Mouse (Mus musculus) olfactory bulb, adult 2 months (tissue): ENCODE results near the gene Shc1. TPM values are rescaled to one million over a fixed set of nuclear protein-coding genes. Genes with fewer than 3 reads are reported as not detected.
A peak's percentile ranks its signal among the peaks of the same experiment; 100 is the strongest.
"Not testable (repeated sequence)": the region's sequence is repeated elsewhere in the genome, so short reads cannot be mapped to it uniquely, and the experiment has no call there.

ENCODE experiments used
- H3K27ac ChIP-seq: fragments of 200-500 bp; 2 replicates; pipeline ENCODE4 v1.5.1; 2012; ENCODE audit warnings: low read depth, low read length; ENCODE audit not compliant: insufficient read depth
- H3K4me1 ChIP-seq: fragments of 200-500 bp; 2 replicates; pipeline ENCODE4 v1.6.1; 2012; ENCODE audit warnings: low read length; ENCODE audit not compliant: control insufficient read depth, insufficient read depth
- H3K4me3 ChIP-seq: fragments of 200-500 bp; 2 replicates; pipeline ENCODE4 v1.5.1; 2012; ENCODE audit warnings: mild to moderate bottlenecking, low read depth, low read length, moderate library complexity; ENCODE audit not compliant: insufficient read depth
- CTCF ChIP-seq: fragments of 200-500 bp; IDR thresholded peaks from 2 replicates; pipeline ENCODE4 v1.5.1; 2012; ENCODE audit warnings: low read depth, mild to moderate bottlenecking, low read length, moderate library complexity; ENCODE audit not compliant: insufficient read depth
- POLR2A ChIP-seq: fragments of 200-500 bp; IDR thresholded peaks from 2 replicates; pipeline ENCODE4 v1.6.1; 2012; ENCODE audit warnings: mild to moderate bottlenecking, low read depth, low read length, moderate library complexity; ENCODE audit not compliant: insufficient read depth
- WGBS: fragments of 180-500 bp; shearing (Covaris S2); methylation state at CpG from one replicate; pipeline ENCODE4 v1.1.7; 2018; 5-methylcytosine and 5-hydroxymethylcytosine counted together
- polyA plus RNA-seq: library from polyadenylated mRNA; stranded (reverse); fragments of >200 nt; gene quantifications from 2 replicates; pipeline ENCODE4 v1.2.4, GENCODE M21; 2012; ENCODE audit warnings: low replicate concordance; ENCODE audit not compliant: missing spikeins, insufficient read depth, insufficient read length

Gene Shc1
- polyA plus RNA-seq, 1 experiment: not detected

GRCm38 (mm10) chr3:89421810-89422473 lies 3.7 kb downstream of the Shc1 start:
- Histone ChIP-seq H3K27ac (no peak overlapping the region), H3K4me3 (peak overlapping the region; percentile 39), H3K4me1 (peaks cover 17% of the 10 kb centered on the region)
- TF ChIP-seq CTCF: no peak
- no peak for TF ChIP-seq POLR2A
- WGBS: 19% methylated on average over 22 of the region's 22 CpGs

- no peak overlapping the region for H3K27ac ChIP-seq
- H3K4me1 ChIP-seq: peaks cover 17% of the 10 kb centered on the region
- H3K4me3 ChIP-seq: no peak overlapping the region
- no peak for TF ChIP-seq POLR2A
- WGBS: 78% methylated on average over 6 of the region's 6 CpGs
Measured at GRCm38 (mm10) chr3:89422556-89423205, 4.4 kb downstream of the Shc1 start.

DNA sequence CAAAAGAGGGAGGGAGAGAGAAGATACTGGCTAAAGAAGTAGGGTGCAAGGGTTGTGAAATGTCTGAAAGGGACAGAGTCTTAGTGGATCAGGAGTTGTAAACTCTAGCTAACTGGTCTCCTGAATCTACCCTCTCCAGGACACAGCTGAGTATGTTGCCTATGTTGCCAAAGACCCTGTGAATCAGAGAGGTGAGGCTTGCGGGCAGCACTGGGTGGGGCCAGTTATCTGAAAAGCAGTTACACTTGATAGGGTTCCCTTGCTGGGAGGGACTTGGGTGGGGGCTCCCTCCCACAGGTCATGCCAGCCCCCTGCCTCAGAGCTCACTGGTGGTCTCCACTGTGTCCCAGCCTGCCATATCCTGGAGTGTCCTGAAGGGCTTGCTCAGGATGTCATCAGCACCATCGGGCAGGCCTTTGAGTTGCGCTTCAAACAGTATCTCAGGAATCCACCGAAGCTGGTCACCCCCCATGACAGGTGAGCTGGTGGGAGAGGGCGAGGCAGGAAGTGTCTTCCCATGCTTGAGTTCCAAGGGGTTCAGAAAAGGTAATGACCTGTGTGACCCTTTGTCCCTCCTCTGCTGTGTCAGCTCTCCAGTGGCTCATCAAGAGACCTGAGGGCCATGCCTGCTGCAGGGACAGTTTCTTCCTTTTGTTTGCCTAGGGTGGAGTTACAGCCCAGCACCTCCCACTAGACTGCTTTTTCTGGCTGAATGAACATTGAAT lies 6.3 kb downstream of the Shc1 start:
- 88% methylated on average over 5 of the region's 5 CpGs for WGBS
- TF ChIP-seq CTCF (no peak), POLR2A (no peak)

GRCm38 (mm10) chr3:89425141-89425525 lies 6.9 kb downstream of the Shc1 start:
- WGBS: 89% methylated on average over 5 of the region's 5 CpGs
- Histone ChIP-seq H3K4me1 (peaks cover 13% of the 10 kb centered on the region), H3K27ac (no peak overlapping the region), H3K4me3 (no peak overlapping the region)
- TF ChIP-seq CTCF: no peak
- no peak for TF ChIP-seq POLR2A

More for the DNA sequence above, 6.3 kb downstream of the Shc1 start:
- Histone ChIP-seq H3K27ac (no peak overlapping the region), H3K4me1 (peaks cover 13% of the 10 kb centered on the region), H3K4me3 (no peak overlapping the region)

- WGBS: 93% methylated on average over 4 of the region's 4 CpGs
- Histone ChIP-seq H3K27ac (no peak overlapping the region), H3K4me1 (peaks cover 13% of the 10 kb centered on the region), H3K4me3 (no peak overlapping the region)
- TF ChIP-seq CTCF (no peak), POLR2A (no peak)
Measured at GRCm38 (mm10) chr3:89425876-89426275, 7.6 kb downstream of the Shc1 start.

DNA sequence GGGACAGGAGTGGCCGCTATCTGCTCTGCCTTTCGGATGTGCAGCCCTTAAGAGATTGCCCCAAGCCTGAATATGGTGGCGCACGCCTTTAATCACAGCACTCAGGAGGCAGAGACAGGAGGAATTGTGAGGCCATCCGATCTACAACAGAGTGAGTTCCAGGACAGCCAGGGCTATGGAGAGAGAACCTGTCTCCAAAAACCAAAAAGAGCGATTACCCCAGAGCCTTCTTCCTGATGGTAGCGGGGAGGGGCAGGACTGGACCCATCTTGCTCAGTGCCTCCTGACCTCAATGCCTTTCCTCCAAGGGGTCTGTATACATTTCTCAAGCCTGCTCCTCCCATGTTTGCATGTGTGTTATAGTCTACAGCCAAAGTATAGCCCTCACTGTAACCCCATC lies 10.8 kb downstream of the Shc1 start:
- 91% methylated on average over 7 of the region's 7 CpGs for WGBS
- H3K4me3 ChIP-seq, H3K27ac ChIP-seq: not testable (repeated sequence)
- H3K4me1 ChIP-seq: peaks cover 12% of the 10 kb centered on the region

GRCm38 (mm10) chr3:89430171-89431159 lies 12.2 kb downstream of the Shc1 start, which contains the start of gene Pygo2:
Gene Pygo2, plus strand, starts transcription at chr3:89430214.
- peak within 1 kb of the TSS; percentile 11; the same call in 1 of the 2 replicates for H3K27ac ChIP-seq
- H3K4me3 ChIP-seq: peak within 1 kb of the TSS; percentile 78
- TF ChIP-seq CTCF (no peak), POLR2A (peak; percentile 74; the same call in 1 of the 2 replicates)
- WGBS: 1% methylated on average over 68 of the region's 68 CpGs
- H3K4me1 ChIP-seq: peaks cover 12% of the 10 kb centered on the region

- Histone ChIP-seq H3K4me3 (no peak overlapping the region), H3K27ac (no peak overlapping the region), H3K4me1 (peaks cover 23% of the 10 kb centered on the region)
- TF ChIP-seq CTCF (no peak), POLR2A (no peak)
- WGBS: 89% methylated on average over 8 of the region's 8 CpGs
Measured at GRCm38 (mm10) chr3:89432606-89433005, 14.4 kb downstream of the Shc1 start.

DNA sequence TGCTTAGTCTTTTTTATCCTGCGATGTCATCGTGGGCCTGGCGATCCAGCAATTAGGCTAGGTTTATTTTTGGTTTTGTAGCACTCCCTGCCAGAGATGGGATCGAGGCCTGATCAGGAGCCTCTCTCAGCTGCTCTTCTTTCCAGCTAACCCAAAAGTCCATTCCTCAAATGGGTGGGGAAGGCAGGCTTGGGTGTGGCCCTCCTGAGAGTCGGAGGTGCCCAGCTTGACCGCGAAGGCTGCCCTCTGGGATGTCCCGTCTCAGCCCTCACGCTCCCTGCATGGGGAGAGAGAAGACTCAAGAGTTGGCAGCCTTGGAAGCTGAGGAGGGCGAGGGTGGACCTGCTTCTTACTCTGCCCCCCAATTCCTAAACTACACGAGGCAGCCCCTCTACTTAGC lies 16.3 kb downstream of the Shc1 start:
- Histone ChIP-seq H3K4me1 (peaks cover 29% of the 10 kb centered on the region), H3K27ac (no peak overlapping the region)
- 53% methylated on average over 11 of the region's 11 CpGs for WGBS

More for the DNA sequence above, 16.3 kb downstream of the Shc1 start:
- TF ChIP-seq POLR2A (no peak), CTCF (no peak)
- no peak overlapping the region for H3K4me3 ChIP-seq
